Mouse (Mus musculus) ES-E14 (cell line): Measurements from ENCODE around the gene Isca2.

Experiments used
- HCFC1 ChIP-seq: IDR thresholded peaks from 2 replicates; pipeline ENCODE4 v1.6.1; 2012; ENCODE audit warnings: low read length, inconsistent platforms, borderline replicate concordance; ENCODE audit not compliant: insufficient read depth
- MAFK ChIP-seq: IDR thresholded peaks from 2 replicates; pipeline ENCODE4 v1.6.1; 2014; ENCODE audit warnings: mild to moderate bottlenecking, low read depth, low read length, inconsistent platforms; ENCODE audit not compliant: insufficient read depth
- ZNF384 ChIP-seq: IDR thresholded peaks from 2 replicates; pipeline ENCODE4 v1.6.1; 2012; ENCODE audit warnings: low read depth, low read length, inconsistent platforms

- TF ChIP-seq MAFK (no peak), HCFC1 (no peak), ZNF384 (no peak)
These were observed 39.0 kb downstream of the Isca2 start for GRCm38 (mm10) chr12:84812004-84812403.
